Mouse (Mus musculus): Measurements from ENCODE around the gene Zfp658.

DNA sequence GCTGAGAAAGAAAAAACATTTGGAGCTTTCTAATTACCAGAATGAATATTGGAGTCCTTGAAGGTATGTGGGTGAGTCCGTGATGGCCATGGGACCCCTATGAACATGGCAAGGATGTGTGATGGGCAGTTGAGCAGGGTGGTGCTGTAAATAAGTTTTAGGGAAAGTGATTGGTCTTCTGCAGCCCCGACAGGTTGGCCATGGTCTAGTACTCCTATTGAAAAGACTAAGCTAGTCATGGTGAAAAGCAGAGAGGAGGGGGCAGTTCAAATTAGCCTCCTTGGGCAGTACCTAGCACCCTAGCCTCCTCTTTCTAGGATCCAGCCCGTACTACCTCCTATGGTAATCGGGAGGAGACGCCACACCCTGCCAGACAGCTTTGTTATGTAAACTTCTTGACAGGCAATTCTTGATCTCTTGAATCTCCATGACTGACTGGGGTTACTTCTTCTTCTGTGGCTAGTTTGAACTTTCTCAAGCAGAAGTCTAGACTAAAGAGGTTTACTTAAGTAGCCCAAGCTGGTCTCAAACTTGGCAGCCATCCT, 45.8 kb downstream of the Zfp658 start:
- TF ChIP-seq CTCF (IDR thresholded peaks at IDR 0.05; ENCODE audit: control insufficient read depth, insufficient read depth, insufficient read length) (no peak), MAX (IDR thresholded peaks at IDR 0.05) (no peak)
